Mouse (Mus musculus) frontal cortex, postnatal 25 days (tissue): ENCODE results near the gene Smug1.

ENCODE experiments used
- DNase-seq, 2 experiments: peaks; one replicate each; pipeline ENCODE4 v3.0.0; 2022; ENCODE audit warnings: low spot score in 2 of 2

The Smug1 gene

DNA sequence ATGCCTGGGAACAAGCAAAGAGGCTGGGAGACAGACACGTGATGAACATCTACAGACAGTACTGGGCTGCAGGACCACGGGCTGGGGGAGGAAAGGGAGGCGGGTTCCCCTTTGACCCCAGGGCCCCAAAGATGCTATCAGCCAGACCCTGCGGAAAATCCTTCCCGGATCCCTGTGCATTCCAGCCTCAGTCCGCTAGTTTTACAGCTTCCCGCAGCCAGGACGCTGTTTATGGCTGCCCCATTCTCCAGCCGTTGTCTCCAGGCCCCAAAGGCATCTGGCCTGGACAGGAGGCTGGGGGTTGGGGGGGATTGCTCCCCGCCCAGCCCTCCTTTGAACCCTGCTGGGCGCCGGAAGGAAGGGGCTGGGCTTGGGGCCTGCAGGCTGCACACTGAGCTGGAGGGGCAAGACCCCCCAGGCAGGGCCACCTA, 10.7 kb upstream of the Smug1 start:
- no peak for DNase-seq

DNA sequence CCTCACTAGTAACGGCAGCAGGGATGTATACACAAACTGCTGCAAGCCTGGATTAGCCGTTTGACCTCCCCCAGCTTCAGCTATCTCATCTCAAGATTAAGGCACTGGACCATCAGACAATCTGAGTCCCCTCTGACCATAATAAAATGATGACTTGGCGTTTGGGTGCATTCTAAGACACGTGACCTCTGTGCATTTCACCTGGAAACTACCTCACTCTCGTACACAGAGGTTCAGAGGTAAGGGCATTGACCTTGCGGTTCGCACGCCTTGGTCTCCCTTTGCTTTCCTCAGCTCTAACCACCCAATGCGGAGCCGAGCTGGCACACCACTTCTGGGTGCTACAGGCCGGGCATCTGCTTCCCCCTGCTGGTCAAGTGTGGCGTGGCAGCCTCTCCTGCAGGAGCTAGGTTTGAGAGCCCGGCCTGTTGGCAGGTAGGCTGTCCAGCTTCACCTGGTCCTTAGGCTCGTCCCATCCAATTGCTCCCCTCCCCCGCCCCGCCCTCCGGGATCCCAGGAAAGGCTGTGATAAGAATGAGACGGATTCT, 10.1 kb upstream of the Smug1 start:
- peak; percentile 91 to 94 for DNase-seq

DNA sequence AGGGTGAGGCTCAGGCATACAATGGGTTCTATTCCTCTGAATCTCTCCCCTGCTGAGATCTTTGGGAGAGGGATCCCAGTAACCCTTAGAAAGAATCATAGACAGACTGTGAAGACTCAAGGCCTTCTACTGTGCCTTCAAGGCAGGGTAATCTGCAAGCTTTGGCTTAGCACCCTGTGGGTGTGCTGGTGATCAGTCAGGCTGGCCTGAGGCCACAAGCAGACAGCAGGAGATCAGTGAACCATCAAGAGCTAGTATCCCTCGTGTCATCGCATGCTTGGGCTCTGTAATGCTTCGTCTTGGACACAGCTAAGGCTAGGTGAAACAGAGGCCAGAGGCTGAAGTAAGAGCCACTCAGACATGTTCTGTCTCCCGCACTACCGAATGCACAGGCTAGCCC, 6.4 kb upstream of the Smug1 start:
- no peak for DNase-seq

DNA sequence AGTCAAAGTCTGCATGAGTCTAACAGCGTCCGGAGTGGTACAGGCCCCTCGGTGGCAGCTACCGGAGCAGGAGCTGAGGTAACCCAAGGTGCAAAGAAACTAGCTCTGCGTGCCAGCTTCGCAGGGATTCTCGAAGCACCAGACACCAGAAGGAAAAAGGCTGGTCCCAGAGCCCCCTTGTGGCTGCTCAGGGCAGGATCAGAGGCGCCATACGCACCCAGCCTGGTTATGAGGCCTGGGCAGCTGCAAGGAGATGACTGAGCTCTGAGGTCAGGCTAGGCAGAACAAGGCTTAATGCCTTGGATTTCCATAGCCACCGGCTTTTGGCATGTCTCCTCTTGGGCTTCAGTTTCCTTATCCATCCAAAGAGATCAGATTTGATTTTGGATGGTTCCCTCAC, 5.6 kb upstream of the Smug1 start:
- DNase-seq: no peak

DNA sequence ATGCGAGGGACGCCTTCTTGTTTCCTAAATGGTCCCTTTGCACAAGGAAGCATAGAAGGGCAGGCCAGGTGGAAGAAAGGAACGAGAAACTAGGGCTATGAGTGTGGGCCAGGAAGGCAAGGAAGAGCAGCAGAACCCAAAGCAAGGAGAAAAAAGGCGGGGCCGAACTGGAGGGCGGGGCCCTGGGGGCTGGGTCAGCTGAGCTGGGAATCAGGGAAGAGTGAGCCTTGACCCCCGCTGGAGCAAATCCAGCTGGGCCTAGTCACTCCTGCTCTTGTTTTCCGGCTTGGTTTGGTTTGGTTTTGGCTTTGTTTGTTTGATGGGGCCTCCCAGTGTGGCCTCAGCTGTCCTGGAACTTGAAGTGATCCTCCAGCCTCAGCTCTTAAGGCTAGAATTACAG, 4.4 kb upstream of the Smug1 start:
- no peak for DNase-seq

DNA sequence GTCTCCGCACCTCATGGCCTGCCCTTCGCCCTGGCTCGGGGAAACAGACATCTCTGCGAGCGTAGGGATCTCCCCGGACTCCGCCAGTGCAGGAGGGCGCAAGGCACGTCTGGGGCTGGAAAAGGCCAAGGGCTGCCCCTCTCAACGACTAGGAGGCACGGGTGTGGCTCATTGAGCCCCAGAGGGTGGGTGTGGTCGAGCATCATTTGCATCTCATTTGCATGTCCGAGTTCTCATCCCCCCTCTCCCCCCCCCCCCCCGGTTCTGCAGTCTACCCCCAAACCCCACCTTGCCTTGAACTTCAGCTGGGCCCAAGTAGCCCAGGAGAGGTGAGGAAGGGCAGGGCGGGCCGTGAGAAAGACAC, 3.4 kb upstream of the Smug1 start:
- no peak for DNase-seq

DNA sequence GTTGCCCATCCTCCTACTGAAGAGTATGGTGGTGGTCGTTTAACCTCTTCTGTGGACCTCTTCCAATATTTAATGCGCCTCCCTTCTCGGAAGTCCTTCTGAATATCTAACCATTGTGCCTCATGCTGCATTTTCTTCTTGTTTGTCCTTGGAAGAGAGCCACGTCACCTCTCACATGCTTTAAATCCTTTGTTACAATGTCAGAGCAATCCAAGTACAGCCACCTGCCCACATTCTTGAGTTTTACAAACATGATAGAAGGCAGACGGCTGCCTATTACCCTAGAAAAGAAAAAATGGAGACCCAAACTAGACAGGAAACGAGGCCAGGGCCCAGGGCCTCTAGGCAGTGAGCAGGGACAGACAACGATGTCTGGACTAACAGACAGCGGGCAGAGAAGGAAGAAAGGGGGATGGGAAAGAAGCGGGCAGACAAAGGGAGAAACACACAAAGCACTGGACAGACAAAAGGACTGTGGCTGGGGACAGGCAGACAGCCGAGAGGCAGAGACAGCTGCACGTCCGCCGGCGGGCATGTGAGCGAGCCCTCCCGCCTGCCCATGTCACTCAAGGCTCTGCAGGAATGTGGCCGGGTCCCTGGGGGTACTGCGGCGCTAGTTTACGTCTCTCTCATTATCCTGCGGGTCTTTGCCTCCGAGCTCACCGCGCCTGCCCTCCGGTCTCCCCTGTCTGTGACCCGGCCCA, 2.9 kb upstream of the Smug1 start:
- DNase-seq: no peak

DNA sequence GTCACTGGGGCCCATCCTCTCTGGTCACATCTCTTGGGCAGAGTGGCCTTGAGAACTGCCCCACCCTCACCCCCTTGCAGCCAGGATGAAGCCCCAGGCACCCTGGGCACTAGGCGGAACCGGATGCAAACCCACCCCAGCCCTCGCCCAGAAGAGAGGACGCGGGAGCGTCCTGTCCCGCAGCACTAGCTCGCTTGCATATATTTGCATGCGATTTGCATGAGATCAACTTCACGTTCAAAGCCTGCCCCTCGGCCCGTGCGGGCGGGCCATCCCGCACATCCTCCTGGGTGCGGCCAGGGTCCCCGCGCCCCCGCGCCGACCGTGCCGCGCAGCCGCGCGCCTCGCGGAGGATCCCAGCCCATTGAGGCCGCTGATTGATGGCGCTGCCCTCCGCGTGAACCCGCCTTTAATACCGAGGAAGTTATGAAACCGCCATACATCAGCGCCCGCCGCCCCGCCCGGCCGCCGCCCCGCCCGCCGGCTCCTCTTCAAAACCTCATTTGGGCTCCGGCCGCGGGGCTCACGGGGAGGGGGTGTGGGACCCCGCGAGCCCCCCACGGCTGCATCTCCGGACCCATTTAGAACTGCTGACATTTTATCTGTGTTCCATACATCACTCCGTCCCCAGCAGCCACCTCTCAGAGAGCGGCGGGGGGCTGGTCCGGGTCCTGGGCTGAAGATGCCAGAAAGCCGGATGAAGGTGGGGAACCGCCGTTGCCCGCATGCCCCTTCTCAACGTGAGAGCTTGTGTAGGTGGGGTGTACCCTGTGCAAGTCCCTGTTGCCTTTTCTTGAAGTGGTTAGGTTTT, 2.1 kb upstream of the Smug1 start:
- no peak for DNase-seq

DNA sequence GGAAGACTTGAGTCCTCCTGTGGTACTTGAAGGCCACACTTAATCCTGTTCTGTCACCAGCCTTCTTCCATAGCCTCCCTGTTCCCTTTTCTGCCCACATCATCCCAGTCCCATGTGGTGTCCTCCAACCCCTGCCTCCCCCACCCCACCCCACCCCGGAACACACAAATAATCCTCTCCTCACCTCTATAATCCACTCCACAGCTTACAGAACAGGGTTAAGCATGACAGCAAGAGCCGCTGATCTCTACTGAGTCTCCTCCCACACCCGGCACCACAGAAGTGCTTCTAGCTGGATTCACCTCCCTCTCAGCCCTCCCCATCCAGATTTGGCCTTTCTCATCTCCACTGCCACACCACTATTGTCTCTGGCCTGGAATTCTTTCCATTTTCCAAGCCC, 894 bp upstream of the Smug1 start:
- DNase-seq: no peak

DNA sequence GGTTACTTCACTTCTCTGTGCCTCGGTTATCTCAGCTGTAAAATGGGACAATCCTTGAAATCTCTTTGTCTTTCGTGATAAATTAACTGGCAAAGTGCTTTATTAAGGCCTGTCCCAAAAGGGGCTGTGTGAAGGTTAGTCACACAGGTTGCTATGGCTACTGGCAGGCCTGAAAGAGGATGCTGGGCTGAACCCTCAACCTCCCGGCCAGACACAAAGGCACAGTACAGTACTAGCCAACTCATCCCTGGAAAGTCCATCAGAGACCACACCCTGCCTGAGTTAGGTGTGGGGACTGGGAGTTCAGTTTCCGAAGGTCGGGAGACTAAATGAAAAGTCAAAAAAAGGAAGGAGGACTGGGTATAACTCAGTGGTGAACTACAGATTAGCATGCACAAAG, 968 bp downstream of the Smug1 start:
- DNase-seq: no peak

DNA sequence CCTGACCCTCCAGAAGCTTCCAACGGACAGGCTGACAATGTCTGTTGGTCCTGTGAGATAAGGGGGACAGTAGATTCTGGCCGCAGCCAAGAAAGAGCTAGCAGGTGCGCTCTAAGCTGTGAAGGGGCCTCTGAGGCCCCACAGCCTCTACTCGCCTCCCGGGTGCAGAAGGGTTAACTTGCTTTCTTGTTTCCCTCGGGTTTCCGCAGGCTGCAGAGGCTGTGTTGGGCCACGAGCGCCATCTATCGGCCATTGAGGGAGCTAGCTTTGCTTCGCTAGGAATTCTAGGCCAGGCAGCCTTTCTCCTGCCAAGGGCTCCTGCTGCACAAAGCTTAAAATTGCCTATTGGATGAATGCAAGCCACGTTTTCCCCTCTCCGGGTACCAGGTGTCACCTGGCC, 1.5 kb downstream of the Smug1 start:
- peak; percentile 84 to 90 for DNase-seq

DNA sequence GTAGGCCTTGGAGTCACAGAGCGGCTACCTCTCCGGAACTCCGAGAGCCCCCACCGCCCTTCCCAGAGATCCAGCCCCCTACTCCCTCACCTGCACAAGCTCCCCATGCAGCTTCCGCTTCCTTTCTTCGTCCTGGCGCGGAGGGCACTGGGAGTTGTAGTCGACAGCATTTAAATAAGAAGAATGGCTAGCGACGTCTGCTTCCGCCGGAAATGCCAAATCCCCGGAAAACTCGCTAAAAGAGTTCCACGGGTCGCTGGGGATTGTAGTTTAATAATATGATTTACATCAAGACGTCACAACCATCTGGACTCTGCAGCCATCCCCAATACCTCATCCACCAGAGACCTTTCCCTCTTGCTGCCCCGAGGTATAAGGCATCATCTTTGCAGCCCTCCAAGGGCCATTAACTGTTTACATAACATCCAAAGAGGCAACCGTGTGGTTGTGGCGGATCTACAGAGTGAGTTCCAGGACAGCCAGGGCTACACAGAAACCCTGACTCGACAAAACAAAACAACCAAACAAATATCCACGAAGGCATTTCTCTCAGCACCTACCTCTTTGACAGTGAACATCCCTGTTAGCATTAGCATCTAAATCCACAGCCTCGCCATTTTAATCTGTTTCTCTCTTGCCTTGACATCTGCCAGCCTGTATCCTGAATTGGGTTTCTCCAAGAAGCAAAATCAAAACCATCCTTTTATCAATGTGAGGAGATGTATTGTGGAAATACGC, 3.5 kb downstream of the Smug1 start:
- peak; percentile 79 to 87 for DNase-seq

DNA sequence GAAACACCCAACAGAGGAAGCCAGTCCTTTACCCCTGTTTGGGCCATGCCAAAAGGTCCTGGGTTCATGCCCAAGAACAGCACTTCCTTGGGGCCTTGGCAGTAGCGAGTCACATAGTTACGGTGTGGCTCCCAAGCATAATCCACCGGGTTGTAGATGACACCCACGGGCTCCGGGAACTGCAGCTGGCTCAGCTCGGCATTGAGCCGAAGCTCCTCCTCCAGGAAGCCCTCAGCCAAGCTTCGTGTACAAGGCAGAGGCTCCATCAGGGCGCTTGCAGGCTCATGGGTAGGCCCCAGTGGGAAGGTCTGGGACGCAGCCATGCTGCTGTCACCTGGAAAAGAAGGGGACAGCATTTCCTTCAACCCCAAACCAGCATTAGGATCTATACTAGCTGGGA, 9.3 kb downstream of the Smug1 start:
- DNase-seq: no peak

DNA sequence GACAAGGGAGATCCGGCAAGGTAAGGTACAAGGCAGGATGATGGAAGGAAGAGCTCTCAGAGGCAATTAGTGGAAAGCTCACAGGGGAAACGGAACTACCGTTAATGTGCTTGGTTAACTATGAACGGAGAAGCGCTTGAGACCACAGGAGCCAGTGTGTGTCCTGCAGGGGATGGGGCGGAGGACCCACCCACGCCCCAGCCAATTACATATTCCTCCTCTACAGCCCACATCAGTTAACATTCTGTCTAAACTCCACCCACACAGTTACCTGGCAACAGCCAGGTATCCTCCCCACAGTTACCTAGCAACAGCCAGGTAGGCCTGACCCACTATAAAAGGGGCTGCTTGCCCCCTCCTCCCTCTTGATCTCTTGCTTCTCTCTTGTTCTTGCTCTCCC, 10.0 kb downstream of the Smug1 start:
- DNase-seq: no peak

DNA sequence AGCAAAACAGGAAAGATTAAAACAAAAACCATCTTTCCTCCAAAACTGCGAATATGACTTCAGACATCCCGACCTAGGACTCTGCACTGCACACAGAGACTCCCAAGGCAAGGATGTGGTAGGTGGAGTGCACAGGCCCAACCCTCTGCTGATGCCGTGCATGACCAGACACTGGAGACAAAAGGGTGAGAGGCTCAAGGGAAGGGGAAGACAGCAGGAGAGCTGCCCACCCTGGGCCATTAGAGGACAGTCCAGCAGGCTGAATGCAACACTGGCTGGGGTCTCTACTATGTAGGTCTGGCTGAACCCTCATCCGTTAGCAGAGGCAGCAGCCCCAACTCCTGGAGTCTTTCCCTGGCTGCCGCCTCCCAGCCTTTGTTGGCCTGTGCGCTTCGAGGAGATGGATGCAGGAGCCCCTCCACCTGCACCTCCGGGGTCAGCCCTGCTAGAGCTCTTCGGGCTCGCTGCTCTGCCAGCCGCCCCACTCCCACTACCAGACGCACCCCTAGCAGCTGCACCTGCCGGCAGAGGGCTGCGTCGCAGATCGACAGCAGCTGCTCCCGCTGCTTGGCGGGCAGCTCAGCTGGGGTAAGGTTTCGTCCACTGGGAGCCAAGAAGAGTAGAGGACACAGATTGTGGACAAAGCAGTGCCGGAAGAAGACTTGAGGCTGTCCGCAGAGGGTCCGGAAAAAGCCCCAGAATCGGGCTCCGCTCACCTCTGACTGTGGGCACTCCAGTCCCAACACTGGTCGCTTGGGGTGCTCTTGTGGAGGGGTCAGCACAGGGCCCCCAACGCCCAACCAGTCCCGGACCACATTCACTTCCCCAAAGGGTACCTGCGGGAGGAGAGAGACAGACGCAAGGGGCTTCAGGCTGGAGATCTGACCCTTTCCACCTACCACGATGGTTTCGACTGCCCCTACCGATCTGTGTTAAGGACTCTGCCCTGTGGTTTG, 11.2 kb downstream of the Smug1 start:
- no peak for DNase-seq

DNA sequence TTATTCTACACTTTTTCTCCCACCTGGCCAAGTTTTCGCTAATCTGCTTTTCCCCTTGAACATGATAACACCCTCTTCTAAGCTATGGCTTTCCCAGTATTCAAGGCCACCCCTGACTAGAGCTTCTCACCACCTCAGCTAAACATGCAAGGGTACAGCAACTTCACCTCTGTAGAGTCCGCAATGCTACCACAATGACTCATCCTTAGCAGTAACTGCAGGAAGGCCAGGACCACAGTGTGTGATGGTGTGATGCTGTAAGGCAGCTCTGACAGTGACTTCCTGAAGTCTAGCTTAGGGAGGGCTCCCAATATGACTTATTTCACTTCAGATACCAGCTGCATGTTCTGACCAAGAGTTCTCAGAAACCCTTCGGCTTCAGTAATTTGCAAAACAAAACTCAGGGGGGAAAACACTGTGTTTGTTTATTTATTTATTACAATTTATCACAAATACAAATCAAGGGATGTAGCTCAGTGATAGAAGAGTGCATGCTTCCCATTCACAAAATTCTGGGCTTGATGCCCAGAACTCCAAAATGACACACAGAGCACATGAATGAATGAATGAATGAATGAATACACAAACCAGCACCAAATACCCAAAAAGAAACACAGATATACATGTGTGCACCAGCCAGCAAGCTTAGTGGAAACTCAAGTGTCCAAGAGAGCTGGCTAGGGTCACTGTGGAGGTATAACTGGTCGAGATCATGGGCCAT, 13.8 kb downstream of the Smug1 start:
- no peak for DNase-seq

DNA sequence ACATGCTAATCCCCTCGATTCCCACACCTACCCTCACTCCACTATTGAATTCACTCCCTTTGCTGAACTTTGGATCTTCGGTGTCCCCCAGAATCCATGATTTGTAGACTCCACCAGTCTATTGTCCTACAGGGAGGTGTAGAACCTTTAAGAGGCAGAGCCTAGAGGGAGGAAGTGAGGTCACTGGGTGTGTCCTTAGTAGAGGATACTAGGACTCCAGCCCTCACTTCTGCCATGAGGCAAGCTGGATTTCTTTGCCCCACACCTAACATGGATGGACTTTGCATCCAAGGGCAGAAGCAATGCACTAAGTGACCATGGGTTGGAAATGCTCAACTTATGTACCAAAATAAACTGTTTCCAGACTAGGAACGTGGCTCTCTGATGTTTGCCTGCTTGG, 14.5 kb downstream of the Smug1 start:
- no peak for DNase-seq

DNA sequence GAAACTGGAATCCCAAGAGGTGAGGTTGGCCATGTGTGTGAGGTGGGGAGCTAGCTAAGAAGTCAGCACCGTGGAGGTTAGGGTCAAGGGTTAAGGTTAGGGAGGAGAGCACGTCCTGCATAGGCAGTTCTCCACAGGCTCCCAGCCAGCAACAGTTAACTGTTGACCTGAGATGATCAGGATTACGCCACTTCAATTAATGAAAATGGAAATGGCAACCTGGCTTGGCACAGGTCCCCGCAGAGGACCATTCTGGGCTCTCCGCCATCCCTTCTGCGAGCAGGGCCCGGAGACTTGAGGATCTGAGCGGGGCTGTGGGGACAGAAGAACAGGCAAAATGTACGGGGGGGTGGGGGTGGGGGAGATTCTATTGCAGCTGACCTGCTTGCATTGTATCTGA, 19.1 kb downstream of the Smug1 start:
- DNase-seq: no peak

DNA sequence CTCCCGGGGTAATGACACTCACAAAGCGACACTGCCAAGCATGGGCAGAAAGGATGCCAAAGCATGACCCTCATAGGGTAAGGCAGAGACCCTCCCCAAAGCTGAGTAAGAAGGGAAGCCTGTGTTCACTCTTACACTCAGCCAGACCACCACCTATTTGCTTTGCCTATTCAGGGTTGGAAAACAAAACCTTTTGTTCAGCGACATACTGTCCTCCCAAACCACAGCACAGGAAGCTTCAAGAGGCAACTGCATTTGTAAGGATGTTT, 19.5 kb downstream of the Smug1 start:
- DNase-seq: no peak

DNA sequence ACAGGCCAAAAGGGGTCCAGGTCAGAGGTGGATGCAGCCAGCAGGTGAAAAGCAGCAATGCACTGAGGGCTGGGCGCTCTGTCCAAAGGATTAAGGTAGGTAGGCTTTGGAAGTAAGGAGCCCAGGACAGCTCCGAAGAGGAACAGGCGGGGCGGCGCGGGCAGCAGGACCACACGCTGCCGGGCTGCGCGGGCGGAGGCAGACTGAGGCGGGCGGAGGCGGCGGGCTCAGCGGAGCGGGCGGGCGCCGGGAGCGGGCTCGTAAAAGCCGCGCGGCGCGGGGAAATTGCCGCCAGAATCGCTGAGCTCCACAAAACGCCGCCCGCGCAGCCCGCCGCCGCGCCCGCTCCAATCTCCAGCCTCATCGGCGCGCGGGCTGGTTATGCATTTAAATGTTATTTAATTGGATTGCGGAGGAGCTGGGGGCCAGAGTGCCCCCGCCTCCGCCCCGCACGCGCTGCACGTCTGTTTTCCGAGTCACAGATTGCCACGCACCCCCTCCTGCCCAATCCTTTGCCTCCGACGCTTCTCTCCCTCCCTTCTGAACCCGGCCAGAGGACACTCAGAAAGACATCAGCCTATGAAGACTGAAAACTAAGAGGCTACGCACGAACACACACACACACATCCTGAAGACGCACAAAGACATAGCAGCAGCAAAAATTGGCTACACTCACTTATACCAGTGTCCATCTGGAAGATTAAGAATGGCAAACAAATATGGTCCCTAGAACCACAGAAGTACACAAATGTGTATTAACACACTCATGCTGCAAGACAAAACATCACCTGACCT, 20.1 kb downstream of the Smug1 start:
- peak; percentile 33 to 42 for DNase-seq
